Mouse (Mus musculus): Measurements from ENCODE around the gene Shc1.
"Not testable (repeated sequence)": the region's sequence is repeated elsewhere in the genome, so short reads cannot be mapped to it uniquely, and the experiment has no call there.

Shc1 gene

DNA sequence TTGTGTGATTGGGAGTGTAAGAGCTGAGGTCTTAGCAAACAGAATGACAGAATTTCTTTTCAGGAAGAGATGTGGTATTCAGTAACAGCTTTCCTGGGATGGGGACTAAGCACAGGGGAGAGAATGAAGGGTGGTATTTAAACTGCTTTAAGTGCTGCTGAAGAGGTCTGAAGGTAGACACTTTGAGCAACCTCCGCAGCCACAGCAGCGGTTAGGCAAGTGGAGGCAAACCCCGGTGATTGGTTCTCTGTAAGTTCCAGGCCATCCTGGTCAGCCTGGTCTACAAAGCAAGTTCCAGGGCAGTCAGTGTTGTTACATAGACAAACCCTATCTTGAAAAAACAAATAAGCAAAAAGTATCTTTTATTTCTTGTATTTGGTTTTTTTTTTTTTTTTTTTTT, 1.7 kb downstream of the Shc1 start:
- DNase-seq = no peak

DNA sequence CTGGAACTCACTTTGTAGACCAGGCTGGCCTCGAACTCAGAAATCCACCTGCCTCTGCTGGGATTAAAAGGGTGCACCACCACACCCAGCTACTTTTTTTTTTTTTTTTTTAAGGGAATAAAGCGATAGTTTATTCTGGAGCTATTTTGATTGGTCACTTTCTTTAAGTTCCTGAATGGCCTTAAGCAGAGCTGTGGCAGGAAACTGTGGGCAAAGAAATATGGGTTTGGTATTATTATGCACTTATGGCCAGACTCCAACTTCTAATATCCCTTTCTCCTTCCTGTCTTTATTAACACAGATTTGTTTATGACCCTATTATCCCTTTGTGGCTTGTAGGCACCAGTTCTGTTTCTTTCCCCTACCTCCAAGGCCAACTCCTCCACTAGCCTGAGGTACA, 2.2 kb downstream of the Shc1 start:
- no peak for DNase-seq

DNA sequence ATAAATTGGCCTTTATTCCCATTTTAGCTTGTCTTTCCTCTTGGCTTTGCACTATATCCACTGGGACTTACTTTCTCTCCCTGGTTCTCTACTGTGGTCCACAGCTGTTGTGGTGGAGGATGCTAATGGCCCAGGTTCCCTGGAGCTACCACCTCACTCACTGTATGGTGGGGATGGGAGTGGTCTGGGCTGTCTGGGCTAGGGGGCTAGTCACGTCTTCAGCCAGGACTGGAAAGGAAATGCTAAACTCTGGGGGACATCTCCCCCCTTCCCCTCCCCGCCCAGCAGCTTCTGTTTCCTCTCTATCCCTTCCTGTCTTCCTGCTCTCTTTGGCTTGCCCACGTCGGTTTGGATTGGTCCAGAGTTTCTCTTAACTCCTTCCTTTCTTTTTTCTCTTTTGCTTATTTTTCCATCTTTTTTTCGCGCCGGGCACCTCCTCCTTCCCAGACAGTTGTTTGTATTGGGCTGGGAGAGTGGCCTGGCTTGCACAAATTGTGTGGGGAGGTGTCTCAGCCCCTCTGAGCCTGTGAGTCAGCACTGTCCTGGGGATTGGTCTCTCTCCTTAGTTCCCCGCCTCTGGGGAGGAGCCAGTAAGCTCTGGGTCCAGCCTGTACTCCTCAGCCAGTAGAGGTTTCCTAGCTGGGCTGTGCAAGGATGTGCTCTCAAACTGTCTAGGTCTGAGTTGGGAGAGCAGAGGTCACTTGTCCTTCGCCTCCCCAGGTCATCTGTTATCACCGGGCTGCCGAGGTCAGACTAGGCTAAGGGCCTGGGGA, 2.9 kb downstream of the Shc1 start:
- DNase-seq = peak; percentile 65

DNA sequence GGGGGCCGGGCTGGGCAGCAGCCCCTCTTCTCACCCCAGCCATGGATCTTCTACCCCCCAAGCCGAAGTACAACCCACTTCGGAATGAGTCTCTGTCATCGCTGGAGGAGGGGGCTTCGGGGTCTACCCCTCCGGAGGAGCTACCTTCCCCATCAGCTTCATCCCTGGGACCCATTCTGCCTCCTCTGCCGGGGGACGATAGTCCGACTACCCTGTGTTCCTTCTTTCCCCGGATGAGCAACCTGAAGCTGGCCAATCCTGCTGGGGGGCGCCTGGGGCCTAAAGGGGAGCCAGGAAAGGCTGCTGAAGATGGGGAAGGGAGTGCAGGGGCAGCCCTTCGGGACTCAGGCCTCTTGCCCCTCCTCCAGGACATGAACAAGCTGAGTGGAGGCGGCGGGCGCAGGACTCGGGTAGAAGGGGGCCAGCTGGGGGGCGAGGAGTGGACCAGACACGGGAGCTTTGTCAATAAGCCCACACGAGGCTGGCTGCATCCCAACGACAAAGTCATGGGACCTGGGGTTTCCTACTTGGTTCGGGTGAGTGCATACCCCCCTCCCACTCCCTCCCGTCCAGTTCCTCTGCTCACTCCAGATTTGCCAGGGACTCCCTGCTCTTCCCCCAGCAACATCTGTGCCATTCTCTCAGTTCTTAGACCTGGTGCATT, 3.7 kb downstream of the Shc1 start:
- DNase-seq = no peak

GRCm38 (mm10) chr3:89422556-89423205, 4.4 kb downstream of the Shc1 start:
- no peak for DNase-seq

- DNase-seq = no peak
These were observed 6.3 kb downstream of the Shc1 start for GRCm38 (mm10) chr3:89424416-89425140.

DNA sequence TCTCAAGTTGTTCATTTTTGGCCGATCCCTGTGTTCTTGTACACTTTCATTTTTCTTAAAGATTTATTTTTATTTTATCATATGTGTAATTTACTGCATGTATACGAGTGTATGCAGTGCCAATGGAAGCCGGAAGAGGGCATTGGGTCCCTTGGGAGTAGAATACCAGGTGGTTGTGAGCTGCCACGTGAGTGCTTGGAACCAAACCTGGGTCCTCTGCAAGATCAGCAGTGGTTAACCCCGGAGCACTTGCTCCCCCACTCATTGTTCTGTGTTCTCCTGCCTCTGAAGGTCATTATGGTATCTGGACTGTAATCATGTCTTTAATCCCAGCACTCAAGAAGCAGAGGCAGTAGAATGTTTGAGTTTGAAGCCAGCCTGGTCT, 6.9 kb downstream of the Shc1 start:
- no peak for DNase-seq

- DNase-seq = no peak
These were observed 7.6 kb downstream of the Shc1 start for GRCm38 (mm10) chr3:89425876-89426275.

DNA sequence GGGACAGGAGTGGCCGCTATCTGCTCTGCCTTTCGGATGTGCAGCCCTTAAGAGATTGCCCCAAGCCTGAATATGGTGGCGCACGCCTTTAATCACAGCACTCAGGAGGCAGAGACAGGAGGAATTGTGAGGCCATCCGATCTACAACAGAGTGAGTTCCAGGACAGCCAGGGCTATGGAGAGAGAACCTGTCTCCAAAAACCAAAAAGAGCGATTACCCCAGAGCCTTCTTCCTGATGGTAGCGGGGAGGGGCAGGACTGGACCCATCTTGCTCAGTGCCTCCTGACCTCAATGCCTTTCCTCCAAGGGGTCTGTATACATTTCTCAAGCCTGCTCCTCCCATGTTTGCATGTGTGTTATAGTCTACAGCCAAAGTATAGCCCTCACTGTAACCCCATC, 10.8 kb downstream of the Shc1 start:
- not testable (repeated sequence) for DNase-seq

DNA sequence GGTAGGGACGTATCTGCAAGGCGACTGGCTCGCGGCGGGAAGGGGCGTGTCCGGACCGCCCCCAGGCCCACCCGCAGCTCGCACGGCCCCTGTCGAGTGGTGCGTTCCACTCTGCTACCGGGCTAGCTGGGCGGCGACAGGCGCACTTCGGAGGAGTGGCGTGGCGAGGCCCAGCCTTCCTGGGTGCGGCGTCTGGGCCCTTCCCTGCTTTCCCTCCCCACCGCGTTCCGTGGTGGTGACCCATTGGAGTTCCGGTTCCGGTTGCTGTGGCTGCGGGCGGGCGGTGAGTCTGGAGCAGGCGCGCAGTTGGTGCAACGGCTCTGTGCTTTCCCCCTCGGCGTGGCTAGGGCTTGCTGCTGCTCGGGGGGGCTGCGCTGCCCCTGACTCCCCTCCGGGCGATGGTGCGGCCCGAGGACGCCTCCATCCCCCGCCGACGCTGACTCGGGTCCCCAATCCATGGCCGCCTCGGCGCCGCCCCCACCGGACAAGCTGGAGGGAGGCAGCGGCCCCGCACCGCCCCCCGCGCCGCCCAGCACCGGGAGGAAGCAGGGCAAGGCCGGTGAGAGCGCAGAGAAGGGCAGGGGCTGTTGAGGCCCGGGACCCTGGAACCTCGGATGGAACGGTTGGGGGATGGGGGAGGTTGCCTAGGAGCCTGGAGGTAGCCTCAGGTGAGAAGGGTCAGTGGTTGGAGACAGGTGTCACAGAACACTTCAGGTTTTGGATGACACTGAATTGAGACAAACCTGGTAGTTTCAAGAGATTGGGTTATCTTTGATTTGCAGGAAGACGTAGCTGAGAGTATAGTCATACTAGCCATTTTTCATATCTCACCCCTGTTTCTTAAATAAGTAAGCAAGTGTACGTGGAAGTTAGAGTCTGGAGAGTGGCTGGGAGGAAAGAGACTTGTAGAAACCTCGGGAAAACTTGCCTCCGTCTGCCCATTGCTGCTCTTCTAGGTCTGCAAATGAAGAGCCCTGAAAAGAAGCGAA, 12.2 kb downstream of the Shc1 start, which contains the start of gene Pygo2:
Gene Pygo2, plus strand, starts transcription at position 44 of the 989 bp plus-strand sequence.
- peak; percentile 94 for DNase-seq

DNA sequence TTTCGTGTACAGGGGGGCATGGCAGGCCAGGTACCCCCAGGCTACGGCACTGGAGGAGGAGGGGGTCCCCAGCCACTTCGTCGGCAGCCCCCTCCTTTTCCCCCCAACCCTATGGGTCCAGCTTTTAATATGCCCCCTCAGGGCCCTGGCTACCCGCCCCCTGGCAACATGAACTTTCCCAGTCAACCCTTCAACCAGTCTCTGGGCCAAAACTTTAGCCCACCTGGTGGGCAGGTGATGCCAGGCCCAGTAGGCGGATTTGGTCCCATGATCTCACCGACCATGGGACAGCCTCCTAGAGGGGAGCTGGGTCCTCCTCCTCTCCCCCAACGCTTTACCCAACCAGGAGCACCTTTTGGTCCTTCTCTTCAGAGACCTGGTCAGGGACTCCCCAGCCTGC, 14.4 kb downstream of the Shc1 start:
- DNase-seq = no peak

- no peak for DNase-seq
These were observed 16.3 kb downstream of the Shc1 start for GRCm38 (mm10) chr3:89434532-89434931.

DNA sequence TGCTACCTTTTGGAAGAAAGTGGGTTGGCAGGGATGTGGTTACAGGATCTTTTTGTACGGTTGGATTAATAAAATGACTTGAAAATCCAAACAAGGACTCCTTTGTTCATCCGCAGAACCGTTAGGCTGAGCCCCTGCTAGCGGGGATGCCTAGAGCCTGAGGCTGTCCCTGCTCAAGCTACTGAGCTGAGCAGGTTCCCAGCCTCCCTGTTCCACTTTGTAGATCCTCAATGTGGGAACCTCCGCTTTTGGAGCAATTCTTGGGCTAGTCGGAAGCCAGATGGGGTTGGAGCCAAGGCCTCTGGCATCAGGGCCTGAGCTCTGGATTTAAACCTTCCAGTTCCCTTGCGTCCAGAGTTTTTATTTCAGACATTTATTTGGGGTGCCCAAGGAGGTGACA, 16.8 kb downstream of the Shc1 start:
- DNase-seq = no peak

DNA sequence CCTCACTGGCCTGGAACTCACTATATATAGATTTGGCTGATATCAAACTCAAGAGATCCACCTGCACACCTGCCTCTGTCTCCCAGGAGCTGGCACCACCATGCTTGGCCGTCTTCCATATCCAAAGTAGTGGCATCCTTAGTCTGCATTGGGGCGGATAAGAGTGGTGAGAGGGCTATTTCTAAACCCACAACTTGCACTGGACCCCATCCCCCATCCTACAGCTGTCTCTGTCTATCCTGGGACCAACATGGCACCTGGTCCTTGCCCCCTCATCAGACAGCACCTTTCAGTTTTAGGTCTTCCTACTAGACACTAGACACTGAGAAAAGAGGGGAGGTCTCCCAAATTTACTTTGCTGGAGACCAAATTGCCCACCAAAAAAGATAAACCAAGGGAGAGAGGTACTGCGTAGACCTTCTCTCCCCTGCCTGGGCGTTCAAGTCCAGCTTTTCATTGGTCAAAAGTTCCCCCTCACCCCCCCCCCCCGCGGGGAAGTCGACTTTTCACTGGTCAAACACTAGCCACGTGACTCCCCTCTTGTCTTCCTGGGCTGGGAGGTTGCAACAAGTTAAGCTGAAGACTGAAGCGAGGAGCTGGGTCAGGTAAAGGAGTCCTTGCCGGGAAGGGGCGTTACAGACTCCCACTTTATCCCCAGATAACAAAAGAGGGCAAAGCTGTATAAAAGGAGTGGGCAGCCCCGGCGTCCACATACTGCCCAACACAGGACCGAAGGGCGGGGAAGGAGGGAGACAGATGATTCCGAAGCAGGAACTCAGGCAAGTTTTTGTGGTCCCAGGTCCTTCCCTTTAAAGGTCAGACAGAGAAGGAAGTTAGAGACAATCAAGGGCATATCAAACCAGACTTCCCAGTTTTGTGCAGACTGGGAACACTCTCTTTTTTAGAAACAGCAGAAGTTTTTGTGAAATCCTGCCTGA, 18.2 kb downstream of the Shc1 start, which contains the start of gene Pbxip1:
Gene Pbxip1, plus strand, starts transcription at position 531 of the 938 bp plus-strand sequence.
- DNase-seq = peak; percentile 76

DNA sequence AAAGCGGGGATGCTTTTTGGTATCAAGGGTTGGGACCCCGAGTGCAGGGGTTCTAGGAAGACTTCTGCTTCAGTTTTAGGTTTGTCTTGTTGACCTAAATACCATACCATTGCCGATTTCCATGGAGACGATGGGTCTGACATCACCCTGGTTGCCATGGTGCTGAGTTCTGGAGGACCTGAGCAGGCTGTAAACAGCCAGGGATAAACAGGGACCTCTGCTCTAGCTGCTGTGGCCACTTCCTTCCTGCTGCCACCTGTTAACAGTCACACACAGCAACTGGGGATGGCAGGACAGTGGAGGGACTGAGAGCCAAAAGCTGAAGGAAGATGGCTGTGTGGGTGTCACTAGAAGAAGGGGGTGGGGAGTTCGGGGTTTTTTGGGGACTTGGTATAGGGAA, 19.0 kb downstream of the Shc1 start:
- DNase-seq = peak; percentile 23

DNA sequence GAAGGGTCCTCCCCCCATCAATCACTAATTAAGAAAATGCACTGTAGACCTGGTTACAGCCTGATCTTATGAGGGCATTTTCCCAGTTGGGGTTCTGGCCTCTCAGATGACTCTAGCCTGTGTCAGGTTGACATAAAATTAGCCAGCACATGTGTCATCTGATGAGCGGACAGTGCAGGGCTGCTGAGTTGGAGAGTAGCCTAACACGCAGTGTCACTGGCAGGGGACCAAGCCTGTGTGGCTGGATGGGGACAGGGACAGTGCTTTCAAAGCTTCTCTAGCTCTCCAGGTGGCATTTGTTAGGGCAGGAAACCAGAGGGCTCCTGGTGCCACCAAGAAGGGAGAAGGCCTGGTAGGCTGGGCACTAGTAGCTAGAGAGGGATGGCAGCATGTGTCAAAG, 22.4 kb downstream of the Shc1 start:
- DNase-seq = no peak

DNA sequence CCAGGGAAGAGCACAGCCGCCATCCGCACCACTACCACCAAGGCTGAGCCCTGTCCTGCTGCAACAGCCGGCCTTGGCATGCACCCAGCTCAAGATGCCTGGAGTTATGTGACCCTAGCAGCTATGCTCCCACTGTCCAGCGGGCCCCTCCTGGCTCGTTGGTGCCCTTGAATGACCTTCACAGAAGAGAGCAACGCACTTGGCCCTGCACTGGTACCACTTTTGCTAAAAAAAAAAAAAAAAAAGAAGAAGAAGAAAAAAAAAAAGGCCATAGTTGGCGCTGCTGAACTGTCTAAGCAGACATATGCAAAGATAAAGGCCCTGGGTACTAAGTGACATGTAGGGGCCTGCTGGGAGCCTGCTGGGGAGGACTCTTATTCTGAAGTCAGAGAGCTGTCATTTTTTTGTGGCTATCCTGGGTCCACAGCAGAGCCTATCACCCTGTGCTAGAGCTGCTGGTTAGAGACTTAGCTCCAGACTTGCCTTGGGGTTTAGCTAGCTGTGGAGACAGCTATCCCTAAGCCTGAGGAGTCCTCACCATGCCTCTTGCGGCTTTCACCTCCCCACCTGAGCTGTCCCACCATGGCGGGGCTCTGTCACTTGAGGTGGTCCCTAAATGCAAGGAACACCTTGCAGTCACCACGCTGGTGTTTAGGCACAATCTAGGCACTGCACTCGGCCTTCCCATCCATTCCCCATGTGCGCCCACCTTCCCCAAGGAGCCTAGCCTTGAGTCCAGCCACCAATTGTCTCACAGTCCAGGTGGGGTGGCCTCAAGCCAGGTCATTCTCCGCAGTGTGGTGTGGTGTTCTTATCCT, 30.7 kb downstream of the Shc1 start:
- peak; percentile 61 for DNase-seq

- peak; percentile 80 for DNase-seq
These were observed 31.3 kb downstream of the Shc1 start for GRCm38 (mm10) chr3:89449541-89449940.

DNA sequence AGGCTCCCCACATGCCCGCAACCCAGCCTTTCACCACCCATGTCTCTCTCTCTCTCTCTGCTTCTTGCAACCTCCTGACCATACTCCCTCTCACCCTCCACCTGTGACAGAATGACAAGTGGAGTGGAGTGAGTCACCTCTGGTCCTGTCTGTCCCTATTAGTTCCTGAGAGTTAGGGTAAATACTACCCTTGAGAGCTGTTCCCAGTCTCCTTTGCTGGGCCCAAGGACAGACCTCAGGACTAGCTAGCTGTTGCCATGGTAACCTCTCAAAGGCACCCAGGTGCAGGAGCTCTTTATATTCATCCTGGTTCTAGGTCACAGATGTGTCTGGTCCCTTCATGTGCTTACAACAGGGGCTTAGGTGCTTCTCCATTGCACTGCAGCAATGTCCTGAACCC, 33.7 kb downstream of the Shc1 start:
- no peak for DNase-seq

All from kidney, adult 18-20 months (tissue).